Mouse (Mus musculus): ENCODE measurements around the gene Flnb.

Flnb gene

GRCm38 (mm10) chr14:7817770-7818462, at the start of gene Flnb:
Gene Flnb (plus strand): TSS chr14:7817957.
- DNase-seq, result peak; percentile 97

GRCm38 (mm10) chr14:7773714-7774389, 43.9 kb upstream of the Flnb start:
- DNase-seq, result peak; percentile 73

- no peak for DNase-seq
Observed at GRCm38 (mm10) chr14:7786073-7786472, 31.7 kb upstream of the Flnb start.

GRCm38 (mm10) chr14:7789266-7790030, 28.3 kb upstream of the Flnb start:
- no peak for DNase-seq

GRCm38 (mm10) chr14:7791061-7791531, 26.7 kb upstream of the Flnb start:
- no peak for DNase-seq

- DNase-seq, result peak; percentile 43
Observed at GRCm38 (mm10) chr14:7791532-7792159, 26.1 kb upstream of the Flnb start, which contains the start of gene Gm26661. Gene Gm26661 (plus strand): TSS chr14:7791587.

GRCm38 (mm10) chr14:7795961-7796360, 21.8 kb upstream of the Flnb start:
- no peak for DNase-seq

GRCm38 (mm10) chr14:7800611-7801010, 17.1 kb upstream of the Flnb start:
- no peak for DNase-seq

- DNase-seq, result peak; percentile 59
Observed at GRCm38 (mm10) chr14:7801831-7802230, 15.9 kb upstream of the Flnb start.

- no peak for DNase-seq
Observed at GRCm38 (mm10) chr14:7803874-7804557, 13.7 kb upstream of the Flnb start.

GRCm38 (mm10) chr14:7804558-7804905, 13.2 kb upstream of the Flnb start:
- no peak for DNase-seq

- DNase-seq, result no peak
Observed at GRCm38 (mm10) chr14:7807711-7808110, 10.0 kb upstream of the Flnb start.

- DNase-seq, result no peak
Observed at GRCm38 (mm10) chr14:7808501-7808981, 9.2 kb upstream of the Flnb start.

- no peak for DNase-seq
Observed at GRCm38 (mm10) chr14:7809043-7809955, 8.5 kb upstream of the Flnb start.

- DNase-seq, result no peak
Observed at GRCm38 (mm10) chr14:7818463-7819121, 835 bp downstream of the Flnb start.

GRCm38 (mm10) chr14:7819446-7819845, 1.7 kb downstream of the Flnb start:
- DNase-seq, result no peak

- DNase-seq, result no peak
Observed at GRCm38 (mm10) chr14:7821341-7821740, 3.6 kb downstream of the Flnb start.

- DNase-seq, result no peak
Observed at GRCm38 (mm10) chr14:7822693-7823092, 4.9 kb downstream of the Flnb start.

- DNase-seq, result no peak
Observed at GRCm38 (mm10) chr14:7824651-7825268, 7.0 kb downstream of the Flnb start.
